Mouse (Mus musculus) hindbrain, postnatal 0 days (tissue): ENCODE measurements around the gene Slc17a5. TPM values are rescaled to one million over a fixed set of nuclear protein-coding genes. Genes with fewer than 3 reads are reported as not detected.
A peak's percentile ranks its signal among the peaks of the same experiment; 100 is the strongest.

Experiments used
- ATAC-seq: fragments of 200-750 bp; cut with Nextera tagmentation; 2 replicates; pipeline ENCODE4 v1.8.0; 2017; ENCODE audit warnings: mild to moderate bottlenecking, moderate TSS enrichment, moderate library complexity
- DNase-seq: peaks from one replicate; pipeline ENCODE4 v3.0.0-alpha.2; 2015; ENCODE audit warnings: low spot score
- H3K27ac ChIP-seq: fragments of 300-500 bp; sonication (generic); 2 replicates; pipeline ENCODE4 v1.5.1; 2014; ENCODE audit warnings: mild to moderate bottlenecking
- H3K27me3 ChIP-seq: fragments of 300-500 bp; sonication (generic); 2 replicates; pipeline ENCODE4 v1.6.1; 2014; ENCODE audit warnings: low read length, mixed read lengths; ENCODE audit not compliant: insufficient read depth
- H3K36me3 ChIP-seq: fragments of 300-500 bp; sonication (generic); 2 replicates; pipeline ENCODE4 v1.6.1; 2014; ENCODE audit warnings: low read length, mixed read lengths; ENCODE audit not compliant: insufficient read depth
- H3K4me1 ChIP-seq: fragments of 300-500 bp; sonication (generic); 2 replicates; pipeline ENCODE4 v1.6.1; 2014; ENCODE audit warnings: antibody characterized with exemption, low read length, mixed read lengths; ENCODE audit not compliant: insufficient read depth
- H3K4me2 ChIP-seq: fragments of 300-500 bp; sonication (generic); 2 replicates; pipeline ENCODE4 v1.6.1; 2014; ENCODE audit warnings: low read depth, mild to moderate bottlenecking, low read length, moderate library complexity, mixed read lengths
- H3K4me3 ChIP-seq: fragments of 300-500 bp; sonication (generic); 2 replicates; pipeline ENCODE4 v1.5.1; 2014; ENCODE audit warnings: low read length
- H3K9ac ChIP-seq: fragments of 300-500 bp; sonication (generic); replicated peaks from 2 replicates; pipeline ENCODE4 v1.6.1; 2014; ENCODE audit warnings: mild to moderate bottlenecking, low read length, moderate library complexity, mixed read lengths
- H3K9me3 ChIP-seq: fragments of 300-500 bp; sonication (generic); 2 replicates; pipeline ENCODE4 v1.6.1; 2016; ENCODE audit warnings: low read length, mixed read lengths
- CTCF ChIP-seq: IDR thresholded peaks from 2 replicates; pipeline ENCODE4 v1.5.1; 2016; ENCODE audit warnings: antibody characterized with exemption, control low read depth, low read depth
- WGBS: fragments of 180-500 bp; shearing (Covaris S2); extraction: QIAGEN DNeasy Blood & Tissue Kit; methylation state at CpG from one replicate; pipeline ENCODE4 v1.1.7; 2014; 5-methylcytosine and 5-hydroxymethylcytosine counted together
- polyA plus RNA-seq: library from polyadenylated mRNA; unstranded; fragments of >200 nt; fragmentation: Nextera tagmentation; extraction: Ambion mirVana; gene quantifications from 2 replicates; pipeline ENCODE4 v1.2.1, GENCODE M21; 2015
- total RNA-seq: library from RNA; depleted of rRNA; stranded (reverse); fragments of >200 nt; gene quantifications from 2 replicates; pipeline ENCODE4 v1.2.3, GENCODE M21; 2014; rRNA removed

Gene Slc17a5
- total RNA-seq (9.9 and 10.2 TPM in 2 replicates), polyA plus RNA-seq (15.5 and 16.6 TPM in 2 replicates)

GRCm38 (mm10) chr9:78587914-78588313 is at the start of gene Slc17a5:
Gene Slc17a5 (minus strand): TSS chr9:78588041.
- peak; percentile 99 for ATAC-seq
- Histone ChIP-seq H3K27me3 (no peaks in the 10 kb centered on the region), H3K4me2 (peak within 1 kb of the TSS; percentile 66), H3K36me3 (no peaks in the 10 kb centered on the region), H3K9ac (peak within 1 kb of the TSS; percentile 71), H3K9me3 (no peaks in the 10 kb centered on the region), H3K27ac (peak within 1 kb of the TSS; percentile 78; the same call in 1 of the 2 replicates), H3K4me1 (no peaks in the 10 kb centered on the region), H3K4me3 (peak within 1 kb of the TSS; percentile 71)
- peak; percentile 26 for TF ChIP-seq CTCF
- under 1% methylated on average over 27 of the region's 27 CpGs for WGBS
- peak; percentile 98 for DNase-seq

DNA sequence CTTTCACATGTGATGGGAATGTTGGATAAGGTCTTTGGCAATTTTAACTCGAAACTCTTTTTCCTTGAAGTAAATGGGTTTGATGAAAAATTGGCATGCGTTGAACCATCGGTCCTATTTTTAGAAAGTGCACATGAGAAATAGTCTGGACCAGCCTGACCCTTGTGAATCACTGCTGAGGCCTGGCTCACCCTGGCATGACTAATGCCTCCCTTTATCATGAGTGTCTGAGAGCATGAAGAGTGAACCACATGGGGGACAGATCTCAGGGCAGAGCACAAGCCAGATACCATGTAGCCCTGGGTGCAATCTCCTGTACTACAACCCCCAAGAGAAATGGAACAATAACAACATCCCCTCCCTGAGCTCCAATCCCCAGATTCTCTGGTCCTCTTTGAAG is 46.1 kb upstream of the Slc17a5 start:
- 91% methylated on average over 3 of the region's 3 CpGs for WGBS
- no peak for DNase-seq

GRCm38 (mm10) chr9:78631755-78632434 is 44.1 kb upstream of the Slc17a5 start:
- 82% methylated on average over 6 of the region's 6 CpGs for WGBS
- Histone ChIP-seq H3K27ac (no peak overlapping the region), H3K36me3 (no peaks in the 10 kb centered on the region), H3K4me3 (no peak overlapping the region), H3K4me2 (no peak overlapping the region), H3K4me1 (no peaks in the 10 kb centered on the region), H3K9ac (no peak overlapping the region), H3K9me3 (no peaks in the 10 kb centered on the region), H3K27me3 (no peaks in the 10 kb centered on the region)
- TF ChIP-seq CTCF = no peak
- DNase-seq (no peak), ATAC-seq (no peak)

More for the DNA sequence above, 46.1 kb upstream of the Slc17a5 start:
- no peak for TF ChIP-seq CTCF
- no peak for ATAC-seq
- Histone ChIP-seq H3K27me3 (no peaks in the 10 kb centered on the region), H3K4me3 (no peak overlapping the region), H3K36me3 (no peaks in the 10 kb centered on the region), H3K4me2 (no peak overlapping the region), H3K9me3 (no peaks in the 10 kb centered on the region), H3K9ac (no peak overlapping the region), H3K4me1 (no peaks in the 10 kb centered on the region), H3K27ac (no peak overlapping the region)

DNA sequence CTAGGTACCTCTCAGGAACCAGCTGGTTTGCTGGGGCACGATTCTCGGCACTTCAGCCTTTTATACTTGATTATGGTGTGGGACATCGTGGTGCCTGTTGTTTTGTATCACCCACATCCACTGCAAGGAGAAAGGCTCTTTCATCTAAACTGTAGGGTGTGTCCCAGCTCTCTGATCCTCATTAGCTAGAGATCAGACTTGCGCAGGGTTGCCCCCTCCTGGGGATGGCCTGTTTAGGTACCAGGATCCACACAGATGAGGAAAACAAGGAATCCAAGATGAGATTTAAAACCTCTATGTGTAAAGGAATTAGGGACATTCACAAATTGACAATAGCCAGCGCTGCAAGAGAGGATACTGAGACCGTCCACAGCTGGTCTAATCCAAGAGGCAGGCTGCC is 42.1 kb upstream of the Slc17a5 start:
- H3K36me3 ChIP-seq = no peaks in the 10 kb centered on the region
- no peak overlapping the region for H3K4me3 ChIP-seq
- peak; percentile 32 for TF ChIP-seq CTCF
- peak; percentile 16 for DNase-seq
- H3K4me1 ChIP-seq = no peaks in the 10 kb centered on the region
- H3K4me2 ChIP-seq = 0 out of 2 replicates have a peak overlapping the region, but pooled peaks have one; percentile 7
- no peak overlapping the region for H3K9ac ChIP-seq
- 51% methylated on average over 6 of the region's 6 CpGs for WGBS
- H3K9me3 ChIP-seq = no peaks in the 10 kb centered on the region
- H3K27ac ChIP-seq = no peak overlapping the region
- no peak for ATAC-seq
- H3K27me3 ChIP-seq = no peaks in the 10 kb centered on the region

- ATAC-seq (no peak), DNase-seq (no peak)
- H3K36me3 ChIP-seq = no peaks in the 10 kb centered on the region
- no peak overlapping the region for H3K4me2 ChIP-seq
- TF ChIP-seq CTCF = no peak
- no peak overlapping the region for H3K27ac ChIP-seq
- no peak overlapping the region for H3K4me3 ChIP-seq
- H3K9ac ChIP-seq = no peak overlapping the region
- H3K27me3 ChIP-seq = no peaks in the 10 kb centered on the region
- H3K9me3 ChIP-seq = no peaks in the 10 kb centered on the region
- WGBS = 84% methylated on average over 10 of the region's 10 CpGs
- H3K4me1 ChIP-seq = no peaks in the 10 kb centered on the region
Measured at GRCm38 (mm10) chr9:78623301-78623747, 35.5 kb upstream of the Slc17a5 start.

GRCm38 (mm10) chr9:78619285-78619684 is 31.4 kb upstream of the Slc17a5 start:
- no peak for TF ChIP-seq CTCF
- Histone ChIP-seq H3K9ac (no peak overlapping the region), H3K4me3 (no peak overlapping the region), H3K27ac (no peak overlapping the region), H3K9me3 (no peaks in the 10 kb centered on the region), H3K4me2 (no peak overlapping the region), H3K27me3 (no peaks in the 10 kb centered on the region), H3K4me1 (no peaks in the 10 kb centered on the region), H3K36me3 (no peaks in the 10 kb centered on the region)
- ATAC-seq (no peak), DNase-seq (no peak)
- 81% methylated on average over 9 of the region's 9 CpGs for WGBS

GRCm38 (mm10) chr9:78615401-78616021 is 27.7 kb upstream of the Slc17a5 start, which contains the start of gene Cd109:
Gene Cd109 (plus strand): TSS chr9:78615546.
- no peaks in the 10 kb centered on the region for H3K27me3 ChIP-seq
- peak within 1 kb of the TSS; percentile 66 for H3K4me3 ChIP-seq
- H3K27ac ChIP-seq = no peak within 1 kb of the TSS
- H3K36me3 ChIP-seq = no peaks in the 10 kb centered on the region
- peak; percentile 68 for ATAC-seq
- H3K4me2 ChIP-seq = peak within 1 kb of the TSS; percentile 100
- H3K9ac ChIP-seq = peak within 1 kb of the TSS; percentile 55
- no peaks in the 10 kb centered on the region for H3K4me1 ChIP-seq
- no peaks in the 10 kb centered on the region for H3K9me3 ChIP-seq
- peak; percentile 34 for DNase-seq
- no peak for TF ChIP-seq CTCF
- under 1% methylated on average over 43 of the region's 43 CpGs for WGBS
